Mouse (Mus musculus) olfactory bulb, adult 2 months (tissue): ENCODE measurements at regions not wholly inside any gene's neighbourhood (a gene's known extent, or its start where the extent isn't known, plus 50 kb on each side); places are given as distances from the start of the nearest gene placed in this dataset.

Experiments used
- H3K27ac ChIP-seq: fragments of 200-500 bp; 2 replicates; pipeline ENCODE4 v1.5.1; 2012; ENCODE audit warnings: low read depth, low read length; ENCODE audit not compliant: insufficient read depth
- H3K4me1 ChIP-seq: fragments of 200-500 bp; 2 replicates; pipeline ENCODE4 v1.6.1; 2012; ENCODE audit warnings: low read length; ENCODE audit not compliant: control insufficient read depth, insufficient read depth
- H3K4me3 ChIP-seq: fragments of 200-500 bp; 2 replicates; pipeline ENCODE4 v1.5.1; 2012; ENCODE audit warnings: mild to moderate bottlenecking, low read depth, low read length, moderate library complexity; ENCODE audit not compliant: insufficient read depth
- CTCF ChIP-seq: fragments of 200-500 bp; IDR thresholded peaks from 2 replicates; pipeline ENCODE4 v1.5.1; 2012; ENCODE audit warnings: low read depth, mild to moderate bottlenecking, low read length, moderate library complexity; ENCODE audit not compliant: insufficient read depth
- POLR2A ChIP-seq: fragments of 200-500 bp; IDR thresholded peaks from 2 replicates; pipeline ENCODE4 v1.6.1; 2012; ENCODE audit warnings: mild to moderate bottlenecking, low read depth, low read length, moderate library complexity; ENCODE audit not compliant: insufficient read depth
- WGBS: fragments of 180-500 bp; shearing (Covaris S2); methylation state at CpG from one replicate; pipeline ENCODE4 v1.1.7; 2018; 5-methylcytosine and 5-hydroxymethylcytosine counted together

- Histone ChIP-seq H3K4me1 (peaks cover 19% of the 10 kb centered on the region), H3K4me3 (no peak overlapping the region), H3K27ac (no peak overlapping the region)
- TF ChIP-seq CTCF: no peak
- no peak for TF ChIP-seq POLR2A
- WGBS: 83% methylated on average over 8 of the region's 8 CpGs
These were observed 300.7 kb upstream of the Arglu1 start for GRCm38 (mm10) chr8:8991026-8991425.

- Histone ChIP-seq H3K27ac (no peak overlapping the region), H3K4me3 (no peak overlapping the region), H3K4me1 (no peaks in the 10 kb centered on the region)
- WGBS: 92% methylated on average over 9 of the region's 9 CpGs
- TF ChIP-seq CTCF (no peak), POLR2A (no peak)
These were observed 295.7 kb upstream of the Arglu1 start for GRCm38 (mm10) chr8:8986068-8986467.

- TF ChIP-seq CTCF (no peak), POLR2A (no peak)
These were observed 295.1 kb upstream of the Arglu1 start for GRCm38 (mm10) chr8:8985395-8985794.

GRCm38 (mm10) chr8:8984829-8985251, 294.5 kb upstream of the Arglu1 start:
- TF ChIP-seq CTCF: no peak
- no peak for TF ChIP-seq POLR2A
- H3K27ac ChIP-seq: no peak overlapping the region
- WGBS: 37% methylated on average over 11 of the region's 11 CpGs
- no peaks in the 10 kb centered on the region for H3K4me1 ChIP-seq
- no peak overlapping the region for H3K4me3 ChIP-seq

More at GRCm38 (mm10) chr8:8985395-8985794, 295.1 kb upstream of the Arglu1 start:
- H3K4me3 ChIP-seq: no peak overlapping the region
- 85% methylated on average over 13 of the region's 13 CpGs for WGBS
- no peak overlapping the region for H3K27ac ChIP-seq
- no peaks in the 10 kb centered on the region for H3K4me1 ChIP-seq

- 30% methylated on average over 13 of the region's 13 CpGs for WGBS
- no peak for TF ChIP-seq POLR2A
- TF ChIP-seq CTCF: no peak
- Histone ChIP-seq H3K4me3 (no peak overlapping the region), H3K27ac (no peak overlapping the region), H3K4me1 (no peaks in the 10 kb centered on the region)
These were observed 294.0 kb upstream of the Arglu1 start for GRCm38 (mm10) chr8:8984159-8984828.

- TF ChIP-seq POLR2A (no peak), CTCF (no peak)
- H3K27ac ChIP-seq: no peak overlapping the region
- no peaks in the 10 kb centered on the region for H3K4me1 ChIP-seq
- WGBS: 70% methylated on average over 5 of the region's 5 CpGs
- no peak overlapping the region for H3K4me3 ChIP-seq
These were observed 292.9 kb upstream of the Arglu1 start for GRCm38 (mm10) chr8:8983133-8983661.

- no peak overlapping the region for H3K27ac ChIP-seq
- 26% methylated on average over 1 of the region's 1 CpGs for WGBS
- H3K4me3 ChIP-seq: no peak overlapping the region
- no peak for TF ChIP-seq CTCF
- no peak for TF ChIP-seq POLR2A
- no peaks in the 10 kb centered on the region for H3K4me1 ChIP-seq
These were observed 288.6 kb upstream of the Arglu1 start for GRCm38 (mm10) chr8:8978969-8979368.

GRCm38 (mm10) chr8:8973769-8974168, 283.4 kb upstream of the Arglu1 start:
- WGBS: 66% methylated on average over 6 of the region's 6 CpGs
- H3K27ac ChIP-seq: no peak overlapping the region
- H3K4me3 ChIP-seq: no peak overlapping the region
- H3K4me1 ChIP-seq: no peaks in the 10 kb centered on the region
- TF ChIP-seq CTCF (no peak), POLR2A (no peak)

- H3K27ac ChIP-seq: no peak overlapping the region
- TF ChIP-seq POLR2A (no peak), CTCF (no peak)
- H3K4me3 ChIP-seq: no peak overlapping the region
- no peaks in the 10 kb centered on the region for H3K4me1 ChIP-seq
- WGBS: 58% methylated on average over 6 of the region's 6 CpGs
These were observed 283.0 kb upstream of the Arglu1 start for GRCm38 (mm10) chr8:8973334-8973733.
